Mouse (Mus musculus): ENCODE results near the gene Dlk2.

Dlk2 gene

GRCm38 (mm10) chr17:46315813-46316212, 18.6 kb downstream of the Dlk2 start:
- no peak for DNase-seq (ENCODE audit: low read depth, low spot score)

DNA sequence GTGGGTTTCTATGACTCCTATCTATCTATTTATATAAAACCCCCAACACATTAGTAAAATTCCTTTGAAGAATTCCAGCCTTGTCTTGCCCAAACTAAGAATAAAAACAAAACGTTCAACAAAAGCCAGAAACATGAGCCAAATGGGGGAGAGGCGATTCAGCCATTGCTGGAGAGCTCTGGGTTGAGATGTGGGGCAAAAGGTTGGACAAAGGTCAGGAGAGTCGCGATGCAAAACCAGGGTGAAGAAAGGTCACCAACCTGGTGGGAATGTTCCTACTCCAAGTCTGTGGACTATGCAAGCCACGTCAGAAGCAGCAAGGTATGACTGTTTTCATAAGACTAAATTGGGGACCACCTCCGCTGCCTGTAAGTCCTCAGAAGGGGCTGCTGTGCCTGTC, 23.3 kb downstream of the Dlk2 start:
- no peak for DNase-seq (ENCODE audit: low read depth, low spot score)

GRCm38 (mm10) chr17:46322046-46322823, 25.0 kb downstream of the Dlk2 start:
- DNase-seq (ENCODE audit: low read depth, low spot score) = no peak

GRCm38 (mm10) chr17:46327413-46327905, 30.2 kb downstream of the Dlk2 start:
- DNase-seq (ENCODE audit: low read depth, low spot score) = peak; percentile 34

DNA sequence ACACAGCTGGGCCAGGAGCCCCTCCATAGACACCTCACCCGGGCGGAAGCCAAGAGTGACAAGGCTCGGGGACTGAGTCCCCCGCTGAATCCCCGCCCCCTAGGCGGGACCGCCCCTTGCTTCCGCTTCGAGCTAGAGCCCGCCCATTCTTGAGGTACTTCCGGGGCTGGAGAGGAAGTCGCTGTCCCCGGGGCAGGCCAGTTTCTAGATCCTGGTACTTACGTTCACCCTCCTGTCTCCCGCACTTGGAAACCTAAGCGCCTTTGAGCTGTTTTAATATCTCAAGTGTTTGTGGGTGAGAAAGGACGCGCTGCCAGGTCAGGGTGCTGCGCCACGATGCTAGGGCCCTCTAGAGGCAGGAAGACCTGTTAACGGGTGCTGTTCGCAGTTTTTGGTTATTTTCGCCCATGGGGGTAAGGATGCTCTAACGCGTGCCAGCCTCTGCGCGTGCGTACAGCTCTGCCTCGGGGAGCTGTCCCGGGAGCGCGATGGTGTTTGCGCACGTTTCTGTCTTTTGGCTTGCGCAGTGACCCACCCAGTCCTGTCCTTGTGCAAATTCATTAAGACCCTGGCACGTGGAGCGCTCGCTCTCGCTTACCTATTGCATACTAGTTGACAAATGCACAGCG, 30.8 kb downstream of the Dlk2 start, which contains the start of gene Abcc10:
TSS of gene Abcc10 (minus strand) at position 447 of the 629 bp plus-strand sequence.
- peak; percentile 98 for DNase-seq (ENCODE audit: low read depth, low spot score)

GRCm38 (mm10) chr17:46328723-46329122, 31.5 kb downstream of the Dlk2 start:
- DNase-seq (ENCODE audit: low read depth, low spot score) = no peak

- DNase-seq (ENCODE audit: low read depth, low spot score) = peak; percentile 65
Measured at GRCm38 (mm10) chr17:46336475-46336874, 39.3 kb downstream of the Dlk2 start.

DNA sequence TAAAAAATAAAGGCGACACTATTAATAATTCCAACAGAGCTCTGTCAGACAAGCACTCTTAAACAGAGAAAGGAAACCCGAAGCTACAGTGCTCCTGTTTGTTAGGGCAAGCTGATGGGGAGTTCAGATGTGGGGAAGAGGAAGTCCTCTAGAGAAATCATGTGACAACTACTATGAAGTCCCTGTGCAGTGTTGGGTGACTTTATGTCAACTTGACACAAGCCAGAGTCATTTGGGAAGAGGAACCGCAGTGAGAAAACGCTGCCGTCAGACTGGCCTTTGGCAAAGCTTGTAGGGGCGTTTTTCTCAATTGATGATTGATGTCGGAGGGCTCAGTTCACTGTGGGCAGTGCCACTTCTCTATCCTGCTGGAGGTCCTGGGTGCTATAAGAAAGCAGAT, 44.0 kb downstream of the Dlk2 start:
- no peak for DNase-seq (ENCODE audit: low read depth, low spot score)

DNA sequence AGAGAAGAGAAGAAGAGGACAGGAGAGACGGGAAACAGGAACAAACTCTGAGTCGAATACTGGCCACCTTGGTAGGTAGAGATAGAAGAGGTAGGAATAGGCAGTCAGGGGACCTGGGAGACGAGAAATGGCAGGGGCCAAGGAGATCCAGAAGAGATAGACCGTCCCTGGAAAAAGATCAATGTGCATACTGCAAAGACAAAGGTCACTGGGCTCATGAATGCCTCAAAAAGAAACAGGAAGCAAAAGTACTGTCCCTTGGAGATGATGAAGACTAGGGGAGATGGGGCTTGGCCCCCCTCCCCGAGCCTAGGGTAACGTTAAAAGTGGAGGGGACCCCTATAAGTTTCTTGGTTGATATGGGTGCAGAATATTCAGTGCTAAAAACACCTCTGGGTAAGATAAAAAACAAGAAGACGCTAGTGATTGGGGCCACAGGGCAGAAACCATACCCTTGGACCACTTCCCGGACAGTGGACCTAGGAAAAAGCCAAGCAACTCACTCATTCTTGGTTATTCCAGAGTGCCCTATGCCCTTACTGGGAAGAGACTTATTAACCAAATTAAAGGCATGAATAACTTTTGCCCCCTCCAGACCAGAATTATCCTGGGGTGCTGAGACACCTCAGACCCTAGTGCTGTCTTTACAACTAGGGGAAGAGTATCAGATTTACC, 53.9 kb downstream of the Dlk2 start:
- DNase-seq (ENCODE audit: low read depth, low spot score) = no peak
